Mouse (Mus musculus): Measurements from ENCODE around the gene Gm13941.

DNA sequence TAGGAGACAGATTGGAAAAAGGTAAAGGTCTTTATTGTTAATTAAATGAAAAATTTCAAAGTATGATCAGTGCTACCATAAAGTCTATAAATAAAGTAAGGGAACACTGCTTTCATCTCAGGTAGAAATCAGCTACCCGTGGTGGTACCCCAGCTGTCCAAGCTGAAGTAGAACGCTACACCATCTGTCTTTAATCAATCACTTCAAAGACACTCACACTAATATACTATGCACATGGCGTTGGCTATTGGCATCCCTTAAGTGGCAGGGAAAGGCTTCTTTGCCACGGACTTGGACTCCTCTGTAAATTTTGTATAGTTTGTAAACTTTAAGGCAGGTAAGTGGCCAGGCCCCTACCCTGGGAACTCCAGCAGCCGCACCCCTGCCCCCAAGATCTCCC, 30.0 kb upstream of the Gm13941 start:
- TF ChIP-seq CTCF (IDR thresholded peaks at IDR 0.05; ENCODE audit: low read depth) (no peak), EP300 (IDR thresholded peaks at IDR 0.05; ENCODE audit: low read depth) (no peak)

Data from heart, postnatal 0 days (tissue).